Mouse (Mus musculus) mesoderm, embryonic 11.5 days (tissue): ENCODE data around the gene Vmn1r37.
"Not testable (repeated sequence)": the region's sequence is repeated elsewhere in the genome, so short reads cannot be mapped to it uniquely, and the experiment has no call there.

Experiments used
- DNase-seq: peaks from one replicate; pipeline ENCODE4 v3.0.0-alpha.2; 2012; ENCODE audit warnings: low read depth, low spot score

Gene Vmn1r37

GRCm38 (mm10) chr6:66729082-66729481 is at the start of gene Vmn1r37:
TSS of gene Vmn1r37 (plus strand) at chr6:66729382.
- DNase-seq, result not testable (repeated sequence)

GRCm38 (mm10) chr6:66685806-66686205 is 43.4 kb upstream of the Vmn1r37 start, which contains the start of gene Vmn1r35:
TSS of gene Vmn1r35 (minus strand) at chr6:66685906.
- DNase-seq, result no peak

- no peak for DNase-seq
These were observed 20.3 kb upstream of the Vmn1r37 start for GRCm38 (mm10) chr6:66708901-66709300.

- no peak for DNase-seq
These were observed 15.3 kb upstream of the Vmn1r37 start for GRCm38 (mm10) chr6:66713854-66714253.

- DNase-seq, result not testable (repeated sequence)
These were observed 10.1 kb upstream of the Vmn1r37 start, which contains the start of gene Vmn1r36 for GRCm38 (mm10) chr6:66719068-66719467. TSS of gene Vmn1r36 (minus strand) at chr6:66719168.

- DNase-seq, result not testable (repeated sequence)
These were observed 53.3 kb downstream of the Vmn1r37 start, which contains the start of gene Vmn1r38 for GRCm38 (mm10) chr6:66782527-66782926. TSS of gene Vmn1r38 (minus strand) at chr6:66782627.
